Mouse (Mus musculus): ENCODE measurements around the gene Dcakd. TPM values are rescaled to one million over a fixed set of nuclear protein-coding genes. Genes with fewer than 3 reads are reported as not detected.

Gene Dcakd
- total and polyA plus RNA-seq, 2 experiments from 2014 or later, result 165 to 191 TPM

- no peak overlapping the region for H3K27ac ChIP-seq (ENCODE audit: low read depth, low read length)
- no peak for TF ChIP-seq CTCF (IDR thresholded peaks at IDR 0.05)
- peaks cover 49% of the 10 kb centered on the region for H3K27me3 ChIP-seq (ENCODE audit: insufficient read depth, low read length)
- peaks cover 9% of the 10 kb centered on the region for H3K4me1 ChIP-seq (ENCODE audit: insufficient read depth, low read length)
- ATAC-seq (ENCODE audit: low FRiP score) (no peak), DNase-seq (ENCODE audit: low spot score) (no peak)
- no peaks in the 10 kb centered on the region for H3K36me3 ChIP-seq (ENCODE audit: insufficient read depth, low read length)
- peak overlapping the region; percentile 59 for H3K4me2 ChIP-seq (ENCODE audit: low read depth, low read length, poor library complexity, severe bottlenecking)
- H3K9ac ChIP-seq (replicated peaks; ENCODE audit: low read length, poor library complexity, severe bottlenecking), result no peak overlapping the region
- peak overlapping the region; percentile 39 for H3K4me3 ChIP-seq (ENCODE audit: low read depth, low read length)
- no peaks in the 10 kb centered on the region for H3K9me3 ChIP-seq (ENCODE audit: low read length)
- 2% methylated on average over 54 of the region's 54 CpGs for WGBS
Observed at GRCm38 (mm10) chr11:102945306-102946264, 82.5 kb downstream of the Dcakd start.

Small RNA genes lying within 50 kb of the gene (microRNA-seq; reads per million reads assigned to microRNA genes)
- gene Mir6931 (ENCODE audit: borderline number of aligned reads), result not detected

Other genes with a start within 250 kb of the Dcakd start
- 18.1 and 18.8 TPM in 2 replicates for gene Gjc1, start 208.6 kb downstream of the Dcakd start, total RNA-seq (2014; rRNA removed)
- 14.8 and 17.8 TPM in 2 replicates for gene Gjc1, start 208.6 kb downstream of the Dcakd start, polyA plus RNA-seq (2015; fragmentation: Nextera tagmentation; extraction: Ambion mirVana)
- gene Higd1b, start 192.5 kb downstream of the Dcakd start, total RNA-seq (2014; rRNA removed), result 12.3 and 12.8 TPM in 2 replicates
- gene Higd1b, start 192.5 kb downstream of the Dcakd start, polyA plus RNA-seq (2015; fragmentation: Nextera tagmentation; extraction: Ambion mirVana), result 13.1 and 15.3 TPM in 2 replicates
- 63.0 and 69.8 TPM in 2 replicates for gene Eftud2, start 147.3 kb downstream of the Dcakd start, total RNA-seq (2014; rRNA removed)
- 104 and 105 TPM in 2 replicates for gene Eftud2, start 147.3 kb downstream of the Dcakd start, polyA plus RNA-seq (2015; fragmentation: Nextera tagmentation; extraction: Ambion mirVana)
- gene Ccdc103, start 147.1 kb downstream of the Dcakd start, total RNA-seq (2014; rRNA removed), result 0.33 and 1.6 TPM in 2 replicates
- 1.7 and 1.8 TPM in 2 replicates for gene Ccdc103, start 147.1 kb downstream of the Dcakd start, polyA plus RNA-seq (2015; fragmentation: Nextera tagmentation; extraction: Ambion mirVana)
- not detected in 2 replicates for gene Fam187a, start 143.2 kb downstream of the Dcakd start, total RNA-seq (2014; rRNA removed)
- 0.12 TPM in 1 of 2 replicates, not detected in the other for gene Fam187a, start 143.2 kb downstream of the Dcakd start, polyA plus RNA-seq (2015; fragmentation: Nextera tagmentation; extraction: Ambion mirVana)
- 19.5 and 36.4 TPM in 2 replicates for gene Gfap, start 127.4 kb downstream of the Dcakd start, total RNA-seq (2014; rRNA removed)
- gene Gfap, start 127.4 kb downstream of the Dcakd start, polyA plus RNA-seq (2015; fragmentation: Nextera tagmentation; extraction: Ambion mirVana), result 20.6 and 24.3 TPM in 2 replicates
- 3.8 and 6.3 TPM in 2 replicates for gene Kif18b, start 103.2 kb downstream of the Dcakd start, total RNA-seq (2014; rRNA removed)
- gene Kif18b, start 103.2 kb downstream of the Dcakd start, polyA plus RNA-seq (2015; fragmentation: Nextera tagmentation; extraction: Ambion mirVana), result 0.46 and 0.60 TPM in 2 replicates
- gene C1ql1, start 81.6 kb downstream of the Dcakd start, total RNA-seq (2014; rRNA removed), result 45.6 and 52.8 TPM in 2 replicates
- gene C1ql1, start 81.6 kb downstream of the Dcakd start, polyA plus RNA-seq (2015; fragmentation: Nextera tagmentation; extraction: Ambion mirVana), result 15.8 and 16.9 TPM in 2 replicates
- gene Nmt1, start 143 bp downstream of the Dcakd start, total RNA-seq (2014; rRNA removed), result 48.6 and 56.3 TPM in 2 replicates
- 39.1 and 40.5 TPM in 2 replicates for gene Nmt1, start 143 bp downstream of the Dcakd start, polyA plus RNA-seq (2015; fragmentation: Nextera tagmentation; extraction: Ambion mirVana)
- gene Plcd3, start 73.3 kb upstream of the Dcakd start, total RNA-seq (2014; rRNA removed), result 9.4 and 9.7 TPM in 2 replicates
- gene Plcd3, start 73.3 kb upstream of the Dcakd start, polyA plus RNA-seq (2015; fragmentation: Nextera tagmentation; extraction: Ambion mirVana), result 4.7 and 4.9 TPM in 2 replicates
- 21.8 and 22.9 TPM in 2 replicates for gene Acbd4, start 73.3 kb upstream of the Dcakd start, total RNA-seq (2014; rRNA removed)
- gene Acbd4, start 73.3 kb upstream of the Dcakd start, polyA plus RNA-seq (2015; fragmentation: Nextera tagmentation; extraction: Ambion mirVana), result 17.5 and 21.8 TPM in 2 replicates
- 15.5 and 19.1 TPM in 2 replicates for gene Hexim1, start 87.9 kb upstream of the Dcakd start, total RNA-seq (2014; rRNA removed)
- gene Hexim1, start 87.9 kb upstream of the Dcakd start, polyA plus RNA-seq (2015; fragmentation: Nextera tagmentation; extraction: Ambion mirVana), result 3.2 and 4.5 TPM in 2 replicates
- 46.3 and 57.8 TPM in 2 replicates for gene Hexim2, start 104.1 kb upstream of the Dcakd start, total RNA-seq (2014; rRNA removed)
- gene Hexim2, start 104.1 kb upstream of the Dcakd start, polyA plus RNA-seq (2015; fragmentation: Nextera tagmentation; extraction: Ambion mirVana), result 38.0 and 40.5 TPM in 2 replicates
- 12.0 and 14.3 TPM in 2 replicates for gene Fmnl1, start 142.8 kb upstream of the Dcakd start, total RNA-seq (2014; rRNA removed)
- gene Fmnl1, start 142.8 kb upstream of the Dcakd start, polyA plus RNA-seq (2015; fragmentation: Nextera tagmentation; extraction: Ambion mirVana), result 7.3 and 9.5 TPM in 2 replicates
- gene 1700023F06Rik, start 180.2 kb upstream of the Dcakd start, total RNA-seq (2014; rRNA removed), result 0.61 TPM in 1 of 2 replicates, not detected in the other
- gene 1700023F06Rik, start 180.2 kb upstream of the Dcakd start, polyA plus RNA-seq (2015; fragmentation: Nextera tagmentation; extraction: Ambion mirVana), result 4.3 and 4.9 TPM in 2 replicates
- gene Spata32, start 190.1 kb upstream of the Dcakd start, total RNA-seq (2014; rRNA removed), result 1.4 and 1.9 TPM in 2 replicates
- 1.2 and 1.5 TPM in 2 replicates for gene Spata32, start 190.1 kb upstream of the Dcakd start, polyA plus RNA-seq (2015; fragmentation: Nextera tagmentation; extraction: Ambion mirVana)
- 4.8 and 6.1 TPM in 2 replicates for gene Map3k14, start 239.1 kb upstream of the Dcakd start, total RNA-seq (2014; rRNA removed)
- 1.5 and 1.7 TPM in 2 replicates for gene Map3k14, start 239.1 kb upstream of the Dcakd start, polyA plus RNA-seq (2015; fragmentation: Nextera tagmentation; extraction: Ambion mirVana)

All from midbrain, postnatal 0 days (tissue).